Mouse (Mus musculus) heart, adult 18-20 months (tissue): ENCODE measurements around the gene Nudcd3. TPM values are rescaled to one million over a fixed set of nuclear protein-coding genes. Genes with fewer than 3 reads are reported as not detected.
"Not testable (repeated sequence)": the region's sequence is repeated elsewhere in the genome, so short reads cannot be mapped to it uniquely, and the experiment has no call there.

ENCODE experiments used
- DNase-seq, 2 experiments: peaks; one replicate each; pipeline ENCODE4 v3.0.0; 2021 to 2022; ENCODE audit warnings: mixed read lengths in 1 of 2
- total RNA-seq, 2 experiments: library from RNA; stranded (reverse); gene quantifications; 2 replicates each; pipeline ENCODE4 v1.2.3; 2021

Gene Nudcd3
- total RNA-seq, 2 experiments from 2014 or later = 64.2 to 67.1 TPM

GRCm38 (mm10) chr11:6123605-6124120 is 76.6 kb downstream of the Nudcd3 start:
- DNase-seq = no peak

GRCm38 (mm10) chr11:6122631-6123030 is 77.6 kb downstream of the Nudcd3 start:
- DNase-seq = no peak

GRCm38 (mm10) chr11:6120596-6120995 is 79.6 kb downstream of the Nudcd3 start:
- no peak for DNase-seq

GRCm38 (mm10) chr11:6120001-6120400 is 80.2 kb downstream of the Nudcd3 start:
- no peak for DNase-seq

GRCm38 (mm10) chr11:6119312-6119711 is 80.9 kb downstream of the Nudcd3 start:
- DNase-seq = no peak

- DNase-seq = no peak
Observed at GRCm38 (mm10) chr11:6117956-6118355, 82.3 kb downstream of the Nudcd3 start.

- no peak for DNase-seq
Observed at GRCm38 (mm10) chr11:6111734-6112484, 88.3 kb downstream of the Nudcd3 start.

GRCm38 (mm10) chr11:6109990-6110389 is 90.2 kb downstream of the Nudcd3 start:
- DNase-seq = no peak

- no peak for DNase-seq
Observed at GRCm38 (mm10) chr11:6108296-6108695, 91.9 kb downstream of the Nudcd3 start.

GRCm38 (mm10) chr11:6107722-6108121 is 92.5 kb downstream of the Nudcd3 start:
- no peak for DNase-seq

- no peak for DNase-seq
Observed at GRCm38 (mm10) chr11:6104734-6105133, 95.5 kb downstream of the Nudcd3 start.

- not testable (repeated sequence) for DNase-seq
Observed at GRCm38 (mm10) chr11:6096637-6097036, 103.6 kb downstream of the Nudcd3 start.

- DNase-seq = no peak
Observed at GRCm38 (mm10) chr11:6086991-6087390, 113.2 kb downstream of the Nudcd3 start.

- DNase-seq = no peak
Observed at GRCm38 (mm10) chr11:6078737-6079136, 121.5 kb downstream of the Nudcd3 start.

- DNase-seq = no peak
Observed at GRCm38 (mm10) chr11:6075618-6076066, 124.6 kb downstream of the Nudcd3 start.

GRCm38 (mm10) chr11:6068181-6068957 is 131.8 kb downstream of the Nudcd3 start:
- DNase-seq = no peak

GRCm38 (mm10) chr11:6067160-6067559 is 133.1 kb downstream of the Nudcd3 start:
- no peak for DNase-seq

GRCm38 (mm10) chr11:6066176-6066575 is 134.0 kb downstream of the Nudcd3 start, which contains the start of gene Camk2b:
Gene Camk2b, minus strand, starts transcription at chr11:6066362.
- no peak for DNase-seq

GRCm38 (mm10) chr11:6065551-6066121 is 134.6 kb downstream of the Nudcd3 start:
- no peak for DNase-seq

- no peak for DNase-seq
Observed at GRCm38 (mm10) chr11:6065046-6065521, 135.1 kb downstream of the Nudcd3 start.

- DNase-seq = no peak
Observed at GRCm38 (mm10) chr11:6064215-6065045, 135.8 kb downstream of the Nudcd3 start.
